Mouse (Mus musculus) cortical plate, adult 2 months (tissue): ENCODE measurements around the gene Gigyf1.

Source experiments
- CTCF ChIP-seq: fragments of 200-500 bp; IDR thresholded peaks from 2 replicates; pipeline ENCODE4 v1.5.1; 2011; ENCODE audit warnings: mild to moderate bottlenecking, control low read depth, low read length; ENCODE audit not compliant: insufficient read depth; ENCODE audit errors: extremely low read depth
- POLR2A ChIP-seq: fragments of 200-500 bp; IDR thresholded peaks from 2 replicates; pipeline ENCODE4 v1.6.1; 2011; ENCODE audit warnings: mild to moderate bottlenecking, low read length, control low read depth; ENCODE audit not compliant: insufficient read depth; ENCODE audit errors: extremely low read depth

GRCm38 (mm10) chr5:137553898-137554297, 35.5 kb downstream of the Gigyf1 start:
- TF ChIP-seq CTCF (no peak), POLR2A (no peak)
